Mouse (Mus musculus): ENCODE data around the gene Skil.

Skil gene

DNA sequence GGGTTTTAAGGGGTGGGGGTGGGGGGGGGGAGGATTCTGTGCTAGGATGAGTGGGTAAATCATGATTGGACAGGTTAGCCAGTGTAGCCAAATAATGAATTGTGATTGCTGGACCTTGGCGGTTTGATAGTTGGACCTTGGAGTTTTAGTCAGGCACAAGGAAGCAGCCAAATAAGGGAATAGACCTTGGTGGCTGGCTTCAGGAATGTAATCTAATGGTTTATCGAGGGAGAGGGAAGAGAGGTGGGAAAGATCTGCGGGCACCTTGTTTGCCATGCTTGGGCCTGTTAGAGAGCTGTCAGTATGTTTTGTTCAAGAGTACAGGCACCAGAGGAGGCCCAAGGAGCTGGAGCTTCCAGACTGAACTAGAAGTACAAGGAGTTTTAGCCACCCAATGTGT lies 32.0 kb downstream of the Skil start:
- 93% methylated on average over 3 of the region's 3 CpGs for WGBS

DNA sequence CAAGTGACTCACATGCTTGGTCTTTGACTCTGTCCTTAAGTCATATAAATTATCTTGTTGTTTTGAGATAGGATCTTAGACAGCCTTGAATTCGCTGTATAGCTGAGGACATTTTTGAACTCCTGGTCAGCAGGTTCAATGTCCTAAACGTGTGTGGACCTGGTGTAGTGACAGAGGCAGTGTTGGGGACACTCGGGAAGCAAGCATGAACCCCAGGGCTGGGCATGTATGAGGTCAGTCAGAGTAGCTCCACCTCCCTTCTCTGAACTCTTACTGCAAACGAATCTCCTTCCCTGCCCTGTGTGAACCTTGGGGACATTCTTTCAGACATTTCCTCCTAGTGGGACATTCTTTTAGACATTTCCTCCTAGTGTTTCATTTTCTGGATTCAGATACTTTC lies 34.9 kb downstream of the Skil start:
- WGBS: 53% methylated on average over 4 of the region's 4 CpGs

DNA sequence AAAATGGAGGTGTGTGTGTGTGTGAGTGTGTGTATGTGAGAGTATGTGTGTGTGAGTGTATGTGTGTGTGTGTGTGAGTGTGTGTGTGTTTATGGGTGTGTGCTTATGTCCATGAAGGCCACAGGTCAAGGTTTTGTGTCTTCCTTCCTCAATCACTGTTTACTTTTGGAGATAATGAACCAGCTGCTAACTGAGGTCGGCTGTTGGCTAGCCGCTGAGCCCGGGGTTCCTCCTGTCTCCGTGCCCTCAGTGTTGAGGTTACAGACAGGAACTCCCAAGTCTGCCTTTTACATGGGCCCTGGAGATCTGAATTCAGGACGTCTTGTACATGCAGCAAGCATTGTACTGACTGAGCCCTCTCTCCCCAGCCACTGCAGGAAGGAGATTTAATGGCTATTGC lies 38.8 kb downstream of the Skil start:
- 74% methylated on average over 5 of the region's 5 CpGs for WGBS

DNA sequence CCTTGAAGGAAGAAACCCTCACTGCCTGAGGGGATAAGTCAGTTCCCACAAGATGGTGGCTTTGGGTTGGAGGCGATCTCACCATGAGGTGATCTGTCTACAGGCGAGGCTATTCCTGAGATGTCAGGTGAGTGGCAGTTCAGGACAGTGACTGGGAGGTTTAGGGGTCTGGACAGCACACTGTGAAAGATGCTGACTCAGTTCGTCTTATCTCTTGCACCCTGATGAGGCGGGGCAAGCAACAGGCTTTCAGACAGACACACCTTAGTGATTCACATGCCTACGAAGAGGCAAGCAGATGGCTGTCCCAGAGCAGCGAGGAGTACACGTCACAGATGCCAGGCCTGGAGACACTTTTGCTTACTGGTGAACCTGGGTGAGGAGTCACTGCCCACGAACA lies 39.4 kb downstream of the Skil start:
- 86% methylated on average over 8 of the region's 8 CpGs for WGBS

DNA sequence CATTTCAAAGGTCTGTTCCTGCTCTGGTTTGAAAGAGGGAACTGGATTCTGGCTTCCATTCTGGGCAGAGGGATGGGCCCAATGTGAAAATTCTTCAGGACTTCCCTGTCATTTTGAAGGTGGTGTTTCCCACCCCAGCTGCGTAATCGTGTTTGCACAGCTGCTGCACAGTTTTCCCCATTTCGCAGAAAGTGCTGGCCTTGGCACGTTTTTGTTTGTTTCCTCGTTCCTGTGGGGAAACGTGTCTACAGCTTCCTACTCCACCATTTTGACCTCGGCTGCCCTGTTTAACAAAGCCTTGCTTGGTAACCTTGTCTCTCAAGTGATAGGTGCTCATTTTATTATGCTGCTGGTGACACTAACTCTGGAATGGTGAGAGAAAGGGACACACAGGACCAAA lies 39.8 kb downstream of the Skil start:
- WGBS: 71% methylated on average over 7 of the region's 7 CpGs

DNA sequence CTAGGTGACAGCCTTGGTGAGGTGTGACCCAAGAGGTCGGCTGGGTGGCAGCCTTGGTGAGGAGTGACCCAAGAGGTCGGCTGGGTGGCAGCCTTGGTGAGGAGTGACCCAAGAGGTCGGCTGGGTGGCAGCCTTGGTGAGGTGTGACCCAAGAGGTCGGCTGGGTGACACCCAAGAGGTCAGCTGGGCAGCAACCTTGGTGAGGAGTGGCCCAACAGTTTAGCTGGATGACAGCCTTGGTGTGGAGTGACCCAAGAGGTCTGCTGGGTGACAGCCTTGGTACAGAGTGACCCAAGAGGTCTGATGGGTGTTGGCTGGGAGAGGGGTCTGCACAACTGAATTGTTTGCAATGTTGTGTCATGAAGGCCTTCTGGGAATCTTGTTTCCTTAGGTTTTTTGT lies 41.7 kb downstream of the Skil start:
- 80% methylated on average over 4 of the region's 4 CpGs for WGBS

DNA sequence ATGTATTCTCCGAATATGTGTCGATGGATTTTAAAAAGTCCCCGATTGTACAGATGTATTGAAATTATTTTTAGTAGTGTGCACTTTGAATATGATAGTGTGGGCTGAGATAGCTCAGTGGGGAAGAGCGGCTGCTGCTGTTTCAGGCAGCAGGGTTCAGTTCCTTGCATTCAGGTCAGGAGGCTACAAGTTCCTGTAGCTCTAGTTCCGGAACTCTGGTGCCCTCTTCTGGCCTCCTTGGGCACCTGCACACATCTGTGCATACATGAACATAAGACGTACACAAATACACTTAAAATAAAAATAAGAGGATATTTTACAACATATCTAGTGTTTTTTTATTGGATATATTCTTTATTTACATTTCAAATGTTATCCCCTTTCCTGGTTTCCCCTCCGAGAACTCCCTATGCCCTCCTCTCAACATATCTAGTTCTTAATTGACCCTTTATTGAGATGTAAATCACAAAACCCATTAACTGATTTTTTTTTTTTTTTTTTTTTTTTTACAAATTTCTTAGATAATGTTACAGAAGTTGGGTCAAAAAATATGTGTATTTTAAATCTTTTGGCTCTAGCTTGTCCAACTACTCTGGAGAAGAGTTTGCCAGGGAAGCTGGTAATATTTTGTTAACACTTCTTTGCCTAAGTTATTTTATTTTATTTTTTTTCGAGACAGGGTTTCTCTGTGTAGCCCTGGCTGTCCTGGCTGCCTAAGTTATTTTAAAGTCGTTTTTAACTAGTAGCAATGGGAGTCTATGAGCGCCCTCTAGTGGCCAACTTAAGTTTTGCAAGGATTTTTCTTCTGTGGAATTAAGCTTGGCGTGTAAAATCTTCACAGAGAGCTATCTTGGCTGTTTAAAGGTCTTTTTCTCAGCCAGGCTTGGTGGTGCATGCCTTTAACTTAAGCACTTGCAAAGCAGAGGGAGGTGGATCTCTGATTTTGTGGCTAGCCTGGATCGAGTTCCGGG lies 43.9 kb downstream of the Skil start:
- WGBS: 46% methylated on average over 13 of the region's 13 CpGs

DNA sequence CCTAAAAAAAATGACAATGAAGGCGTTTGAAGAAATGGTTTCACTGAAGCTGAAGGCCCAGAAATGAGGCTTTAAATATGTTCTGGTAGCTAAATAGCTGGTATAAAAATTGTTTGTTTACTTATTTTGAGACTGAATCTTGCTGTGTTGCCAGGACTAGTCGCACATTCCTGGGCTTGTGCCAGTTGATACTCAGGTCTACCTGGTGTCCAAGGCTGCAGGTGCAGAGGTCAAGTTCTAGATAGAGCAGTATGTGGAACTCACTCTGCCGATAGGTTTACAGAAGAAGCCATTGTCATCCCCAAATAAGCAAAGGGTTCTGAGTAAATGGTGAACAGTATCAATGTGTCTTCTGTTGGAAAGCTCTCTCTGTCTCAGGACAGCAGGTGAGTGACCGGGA lies 46.8 kb downstream of the Skil start:
- WGBS: 81% methylated on average over 4 of the region's 4 CpGs

DNA sequence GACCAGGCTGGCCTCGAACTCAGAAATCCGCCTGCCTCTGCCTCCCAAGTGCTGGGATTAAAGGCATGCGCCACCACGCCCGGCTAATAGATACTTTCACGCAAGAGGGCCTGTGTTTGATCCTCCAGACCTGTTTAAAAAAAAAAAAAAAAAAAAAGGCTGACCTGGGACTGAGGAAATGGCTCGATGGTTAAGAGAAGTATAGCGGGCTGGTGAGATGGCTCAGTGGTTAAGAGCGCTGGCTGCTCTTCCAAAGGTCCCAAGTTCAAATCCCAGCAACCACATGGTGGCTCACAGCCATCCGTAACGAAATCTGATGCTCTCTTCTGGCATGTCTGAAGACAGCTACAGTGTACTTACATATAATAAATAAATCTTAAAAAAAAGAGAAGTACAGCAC lies 50.4 kb downstream of the Skil start:
- 87% methylated on average over 11 of the region's 11 CpGs for WGBS

DNA sequence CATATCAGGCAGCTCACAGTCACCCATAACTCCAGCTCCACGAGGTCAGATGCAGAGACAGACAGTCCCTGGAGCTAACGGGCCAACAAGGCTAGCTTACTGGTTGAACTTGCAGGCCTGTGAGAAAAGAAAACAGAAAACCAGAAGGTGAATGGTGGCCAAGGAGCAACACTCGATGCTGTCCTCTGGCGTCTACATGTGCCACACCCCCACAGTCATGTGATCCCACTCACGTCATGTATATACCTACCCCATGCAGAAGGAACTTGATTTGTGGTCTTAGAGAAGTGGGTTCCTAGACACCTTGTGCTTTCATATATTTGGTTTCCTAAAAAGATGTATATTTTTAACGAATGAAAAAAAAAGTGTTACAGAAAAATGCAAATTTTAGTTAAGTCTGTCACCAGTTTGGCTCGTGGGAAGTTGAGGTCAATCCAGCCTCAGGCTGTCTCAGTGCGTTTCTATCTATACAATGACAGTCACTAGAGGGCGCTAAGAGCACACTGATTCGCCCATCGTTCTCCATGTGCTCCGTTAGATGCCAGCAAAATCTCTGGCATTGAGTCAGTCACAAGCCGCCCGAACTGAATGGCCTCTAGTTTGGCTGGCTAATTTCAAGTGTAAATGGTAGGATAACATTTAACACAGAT lies 50.9 kb downstream of the Skil start:
- 11% methylated on average over 14 of the region's 14 CpGs for WGBS

DNA sequence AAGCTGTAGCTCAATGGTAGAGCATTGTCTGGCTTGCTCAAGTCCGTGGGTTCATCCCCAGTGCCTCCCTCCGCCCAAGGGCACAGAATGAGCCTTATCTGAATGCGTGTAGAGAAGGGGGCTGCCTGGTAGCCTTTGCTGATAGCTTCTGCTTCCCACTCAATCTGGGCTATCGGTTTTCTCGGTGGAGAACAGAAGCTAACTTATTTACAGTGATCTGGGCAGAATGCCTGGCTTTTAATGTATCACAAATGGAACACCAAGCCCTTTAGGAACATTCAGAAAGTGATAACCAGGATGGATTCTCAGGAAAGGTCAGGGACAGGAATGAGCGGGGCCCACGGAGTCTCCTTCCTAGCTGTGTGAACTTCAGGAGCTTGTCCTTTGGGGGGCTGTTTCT lies 53.7 kb downstream of the Skil start:
- 67% methylated on average over 7 of the region's 7 CpGs for WGBS

DNA sequence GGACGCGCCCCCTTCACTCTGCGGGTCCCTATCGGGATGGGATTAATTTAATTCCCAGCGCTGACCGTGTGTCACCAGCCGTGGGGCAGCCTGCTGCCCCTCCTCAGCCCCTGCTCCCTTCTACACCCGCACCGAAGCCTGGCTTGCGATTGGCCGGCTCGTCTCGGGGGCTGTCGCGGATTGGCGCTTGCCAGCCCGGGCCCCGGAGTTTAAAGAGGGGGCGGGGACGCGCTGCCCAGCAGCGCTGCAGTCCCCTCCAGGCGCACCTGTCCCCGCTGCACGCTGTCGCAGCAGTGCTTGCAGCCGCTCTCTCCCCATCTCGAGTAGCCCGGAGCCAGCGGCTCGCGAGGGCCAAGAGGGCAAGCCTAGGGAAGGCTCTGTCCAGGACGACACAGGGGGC lies 54.8 kb downstream of the Skil start, which contains the start of gene Cldn11:
TSS of gene Cldn11 (plus strand) at position 215 of the 400 bp plus-strand sequence.
- under 1% methylated on average over 33 of the region's 33 CpGs for WGBS

DNA sequence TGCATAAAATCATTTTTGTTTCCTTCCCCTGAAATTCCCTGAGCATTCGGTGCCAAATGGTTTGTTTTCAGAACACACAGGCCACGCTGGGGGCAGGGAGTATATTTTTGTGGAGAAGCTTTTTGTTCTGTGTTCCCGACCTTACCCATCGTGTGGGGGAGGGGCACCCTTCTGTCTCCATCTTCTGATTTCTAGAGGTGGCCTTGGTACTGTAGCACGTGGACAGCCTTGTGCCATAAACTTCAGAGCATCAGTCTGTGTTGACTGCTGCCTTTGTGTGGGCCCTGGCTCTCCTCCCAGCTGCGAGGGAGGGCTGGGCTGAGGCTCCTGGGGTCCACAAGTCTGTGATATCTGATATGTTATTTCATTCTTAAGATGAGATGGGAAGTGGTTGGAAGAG lies 57.2 kb downstream of the Skil start:
- WGBS: 51% methylated on average over 6 of the region's 6 CpGs

DNA sequence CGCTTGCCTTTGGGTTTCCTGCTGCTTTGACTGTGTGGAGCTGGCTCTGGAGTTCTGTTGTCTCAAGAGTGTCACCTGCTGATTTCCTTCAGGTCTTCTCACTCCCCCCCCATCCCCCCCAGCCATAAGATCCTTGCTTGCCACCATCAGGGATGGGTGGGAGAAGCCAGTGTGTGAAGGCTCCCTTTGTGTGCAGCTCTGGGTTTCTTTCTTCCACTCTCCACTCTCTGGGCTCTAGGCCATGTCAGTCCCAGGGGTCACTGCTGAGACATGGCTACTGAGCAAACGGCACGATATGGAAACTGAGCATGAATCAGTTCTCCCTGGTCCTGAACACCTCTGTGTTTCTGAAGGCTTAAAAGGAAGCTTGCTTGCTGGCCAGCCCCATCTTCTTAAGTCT lies 61.3 kb downstream of the Skil start:
- WGBS: 64% methylated on average over 3 of the region's 3 CpGs

DNA sequence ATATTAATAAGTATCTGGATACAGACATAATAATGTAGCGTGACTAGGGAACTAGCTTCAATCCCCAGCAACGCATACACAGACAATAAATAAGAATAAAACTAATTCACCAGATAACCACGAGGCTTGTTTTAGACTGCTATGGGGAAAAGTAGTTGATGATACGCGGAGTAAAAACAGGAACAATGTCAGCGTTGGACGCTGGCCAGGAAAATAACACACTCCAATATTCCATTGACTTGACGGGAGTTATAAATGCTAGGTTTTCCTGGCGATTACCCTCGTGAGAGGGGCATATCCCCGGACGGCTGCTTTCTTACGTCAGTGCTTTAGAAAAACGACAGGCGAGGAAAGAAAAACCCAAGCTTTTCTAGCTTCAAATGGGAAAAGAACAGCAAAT lies 62.9 kb downstream of the Skil start:
- WGBS: 71% methylated on average over 15 of the region's 15 CpGs

DNA sequence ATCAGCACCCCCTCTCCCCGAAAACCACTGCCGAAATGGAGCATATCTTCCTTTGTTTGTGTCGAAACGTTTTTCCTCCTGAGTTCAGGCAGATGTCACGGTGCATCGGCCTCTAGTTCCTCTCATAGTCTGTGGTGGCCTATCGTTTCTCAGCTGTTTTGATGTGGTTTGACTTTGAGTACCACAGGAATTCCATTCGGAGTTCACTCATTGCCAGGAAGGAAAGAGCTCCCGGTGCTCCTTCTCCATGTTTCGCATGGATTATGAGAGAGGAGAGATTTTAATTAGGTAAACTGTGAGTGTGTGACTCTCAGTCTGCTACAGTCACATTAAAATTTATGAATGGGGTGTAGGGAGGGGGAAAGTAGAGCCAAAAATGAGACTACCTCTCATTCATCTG lies 65.2 kb downstream of the Skil start:
- WGBS: 65% methylated on average over 10 of the region's 10 CpGs

DNA sequence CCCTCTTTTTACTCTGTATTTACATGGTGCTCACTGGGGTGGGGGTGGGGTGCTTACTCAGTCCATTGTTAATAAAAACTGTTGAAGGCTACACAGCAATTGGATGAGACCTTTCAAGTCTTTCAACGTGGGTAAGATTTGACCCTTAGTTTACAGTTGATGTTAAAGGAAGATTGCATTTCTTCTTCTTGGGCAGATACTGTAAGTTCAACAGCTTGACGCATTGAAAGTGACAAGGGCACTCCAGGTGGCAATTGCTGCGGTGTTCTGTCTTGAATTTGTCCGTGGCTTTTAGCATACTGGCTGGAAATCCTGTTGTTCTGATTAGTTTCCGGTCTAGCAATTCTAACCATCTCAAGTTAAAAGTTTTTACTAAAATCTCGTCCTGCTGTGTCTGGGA lies 66.5 kb downstream of the Skil start:
- WGBS: 59% methylated on average over 6 of the region's 6 CpGs

DNA sequence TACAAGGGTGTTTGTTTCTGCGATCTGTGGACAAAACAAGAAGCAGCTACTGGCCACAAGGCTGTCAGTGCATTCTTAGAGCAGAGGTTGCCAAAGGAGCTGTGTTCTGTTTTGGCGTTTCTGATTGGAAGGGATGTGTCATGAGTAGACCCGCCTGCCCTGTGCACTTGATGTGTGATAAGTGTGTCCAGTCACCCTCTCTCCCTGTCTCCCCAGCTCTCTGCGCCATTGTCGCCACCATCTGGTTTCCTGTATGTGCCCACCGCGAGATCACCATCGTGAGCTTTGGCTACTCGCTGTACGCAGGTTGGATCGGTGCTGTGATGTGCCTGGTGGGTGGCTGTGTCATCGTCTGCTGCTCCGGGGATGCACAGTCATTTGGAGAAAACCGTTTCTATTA lies 68.0 kb downstream of the Skil start:
- 82% methylated on average over 14 of the region's 14 CpGs for WGBS

DNA sequence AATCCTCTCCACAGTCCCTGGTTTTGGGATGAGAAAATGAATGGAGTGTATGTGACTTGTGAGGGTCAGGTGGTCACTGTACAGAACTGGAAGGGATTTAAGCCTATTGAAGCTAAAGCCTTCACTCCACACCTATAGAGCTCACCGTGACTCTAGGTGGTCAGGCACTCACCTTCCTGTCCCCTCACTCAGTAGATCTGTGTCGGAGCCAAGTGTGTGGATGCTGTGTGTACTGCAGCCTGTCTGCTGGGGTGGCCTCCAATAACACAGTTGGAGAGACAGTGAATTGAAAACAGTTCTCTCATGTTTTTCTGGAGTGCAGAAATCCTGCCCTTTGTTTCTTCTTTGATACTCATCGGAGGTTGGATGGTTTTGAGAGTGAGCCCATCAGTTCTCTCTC lies 70.9 kb downstream of the Skil start:
- WGBS: 45% methylated on average over 3 of the region's 3 CpGs

DNA sequence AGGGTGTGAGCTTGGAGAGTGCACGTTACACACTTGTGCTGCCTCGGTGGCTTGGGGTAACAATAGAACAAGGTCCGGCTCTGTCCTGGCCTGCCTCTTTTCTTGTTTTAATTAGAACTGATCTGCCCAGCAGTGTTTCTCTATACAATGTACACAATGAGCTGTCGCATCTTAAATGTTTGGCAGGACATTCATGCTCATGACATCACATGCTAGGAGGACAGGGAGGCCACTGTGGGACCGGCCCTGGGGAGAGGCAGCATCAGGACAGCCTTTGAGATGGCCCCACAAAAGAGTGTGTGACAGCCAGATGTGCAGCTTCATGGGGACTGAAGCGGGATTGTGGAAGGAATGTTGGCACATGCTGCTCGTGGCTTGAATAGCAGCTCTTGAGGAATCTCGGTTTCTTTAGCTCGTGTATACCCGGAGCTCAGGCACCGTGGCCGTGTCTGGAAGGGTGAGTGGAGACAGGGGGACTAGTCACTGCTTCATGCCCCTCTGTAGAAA lies 71.6 kb downstream of the Skil start:
- WGBS: 54% methylated on average over 12 of the region's 12 CpGs
